Mouse (Mus musculus) spleen, adult 2 months (tissue): ENCODE results near the gene Rasl11a. TPM values are rescaled to one million over a fixed set of nuclear protein-coding genes. Genes with fewer than 3 reads are reported as not detected.
A peak's percentile ranks its signal among the peaks of the same experiment; 100 is the strongest.

Source experiments
- DNase-seq, 2 experiments: peaks; one replicate each; pipeline versions ENCODE4 v3.0.0 to v3.0.0-alpha.2; 2012 to 2021; ENCODE audit warnings: low spot score in 2 of 2, low read depth in 1 of 2
- H3K27ac ChIP-seq: fragments of 200-500 bp; 2 replicates; pipeline ENCODE4 v1.5.1; 2012; ENCODE audit warnings: low read length, inconsistent platforms; ENCODE audit not compliant: insufficient read depth
- H3K27me3 ChIP-seq: fragments of 200-500 bp; 2 replicates; pipeline ENCODE4 v1.6.1; 2012; ENCODE audit warnings: mild to moderate bottlenecking, moderate library complexity, low read length, inconsistent platforms; ENCODE audit not compliant: control insufficient read depth, insufficient read depth
- H3K36me3 ChIP-seq: fragments of 200-500 bp; 2 replicates; pipeline ENCODE4 v1.6.1; 2012; ENCODE audit warnings: mild to moderate bottlenecking, low read length, inconsistent platforms; ENCODE audit not compliant: control insufficient read depth, insufficient read depth
- H3K4me1 ChIP-seq: fragments of 200-500 bp; 2 replicates; pipeline ENCODE4 v1.6.1; 2011; ENCODE audit warnings: inconsistent platforms; ENCODE audit not compliant: control insufficient read depth, insufficient read depth, insufficient read length
- H3K4me3 ChIP-seq: fragments of 200-500 bp; 2 replicates; pipeline ENCODE4 v1.5.1; 2011; ENCODE audit warnings: mild to moderate bottlenecking, inconsistent platforms; ENCODE audit not compliant: insufficient read depth, insufficient read length; ENCODE audit errors: extremely low read depth
- CTCF ChIP-seq: fragments of 200-500 bp; IDR thresholded peaks from 2 replicates; pipeline ENCODE4 v1.5.1; 2011; ENCODE audit warnings: mild to moderate bottlenecking, inconsistent platforms; ENCODE audit not compliant: insufficient read depth, insufficient read length, insufficient replicate concordance; ENCODE audit errors: extremely low read depth
- POLR2A ChIP-seq: fragments of 200-500 bp; IDR thresholded peaks from 2 replicates; pipeline ENCODE4 v1.6.1; 2011; ENCODE audit warnings: low read depth, low read length, inconsistent platforms
- WGBS: fragments of 180-500 bp; shearing (Covaris S2); methylation state at CpG from one replicate; pipeline ENCODE4 v1.1.7; 2018; 5-methylcytosine and 5-hydroxymethylcytosine counted together
- polyA plus RNA-seq: library from polyadenylated mRNA; depleted of rRNA; stranded (reverse); fragments of >200 nt; gene quantifications from 2 replicates; pipeline ENCODE4 v1.2.3, GENCODE M21; 2012

Rasl11a gene
- polyA plus RNA-seq, 1 experiment, result 8.2 TPM

DNA sequence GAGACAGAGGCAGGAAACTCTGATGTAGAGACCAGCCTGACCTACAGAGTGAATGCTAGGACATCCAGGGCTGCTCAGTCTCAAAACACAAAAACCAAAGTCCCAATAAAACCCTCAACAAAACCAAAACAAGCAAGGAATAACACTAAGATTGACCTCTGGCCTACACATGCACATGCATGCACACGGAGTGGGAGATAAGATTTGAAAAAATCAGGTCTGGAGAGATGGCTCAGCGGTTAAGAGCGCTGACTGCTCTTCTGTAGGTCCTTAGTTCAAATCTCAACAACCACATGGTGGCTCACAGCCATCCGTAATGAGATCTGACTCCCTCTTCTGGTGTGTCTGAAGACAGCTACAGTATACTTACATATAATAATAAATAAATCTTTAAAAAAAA, 4.4 kb upstream of the Rasl11a start:
- no peak for TF ChIP-seq POLR2A
- no peak for TF ChIP-seq CTCF
- WGBS, result 85% methylated on average over 4 of the region's 4 CpGs
- no peak overlapping the region for H3K27ac ChIP-seq
- H3K27me3 ChIP-seq, result peaks cover 6% of the 10 kb centered on the region; the same call in 1 of the 2 replicates
- DNase-seq, result no peak
- H3K4me3 ChIP-seq, result no peak overlapping the region
- peaks cover 8% of the 10 kb centered on the region for H3K4me1 ChIP-seq
- peaks cover 14% of the 10 kb centered on the region for H3K36me3 ChIP-seq

DNA sequence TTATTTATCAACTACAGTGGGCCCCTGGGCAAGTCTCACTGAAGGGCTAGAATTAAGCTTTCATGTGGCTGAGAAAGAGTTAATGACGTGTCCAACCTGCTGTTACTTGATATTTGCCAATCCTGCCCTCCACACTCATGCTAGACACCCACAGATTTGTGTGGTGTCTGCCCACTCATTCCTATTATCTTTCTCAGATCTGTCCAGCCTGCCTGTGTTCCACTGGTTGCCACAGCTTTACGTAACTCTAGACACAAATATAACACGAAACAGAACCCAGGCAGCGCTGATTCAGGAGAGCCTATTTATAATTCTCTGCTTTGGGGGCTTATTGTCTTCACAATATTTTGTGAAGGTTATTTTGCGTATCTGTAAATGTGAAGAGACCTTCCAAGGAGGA, 3.6 kb upstream of the Rasl11a start:
- Histone ChIP-seq H3K27ac (no peak overlapping the region), H3K36me3 (peaks cover 10% of the 10 kb centered on the region), H3K4me1 (peaks cover 8% of the 10 kb centered on the region), H3K27me3 (peaks cover 9% of the 10 kb centered on the region), H3K4me3 (no peak overlapping the region)
- DNase-seq, result no peak
- TF ChIP-seq POLR2A (no peak), CTCF (no peak)
- 80% methylated on average over 5 of the region's 5 CpGs for WGBS

DNA sequence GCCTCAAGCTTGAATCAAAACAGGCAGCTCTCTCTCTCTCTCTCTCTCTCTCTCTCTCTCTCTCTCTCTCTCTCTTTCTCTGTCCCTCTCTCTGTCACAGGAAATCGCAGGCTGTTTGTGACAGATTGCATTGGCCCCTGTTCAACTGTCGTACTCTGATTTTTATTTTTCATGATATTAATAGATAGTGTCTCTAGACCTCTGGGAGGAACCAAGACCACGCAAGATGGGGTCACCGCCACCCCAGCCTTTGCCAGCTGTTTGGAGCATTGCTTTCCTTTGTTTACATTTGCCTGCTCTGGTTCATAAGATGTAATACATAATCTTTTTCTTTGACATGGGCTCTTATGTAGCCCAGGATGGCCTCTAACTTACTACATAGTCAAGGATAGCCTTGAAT, 2.9 kb upstream of the Rasl11a start:
- Histone ChIP-seq H3K4me3 (no peak overlapping the region), H3K4me1 (peaks cover 8% of the 10 kb centered on the region), H3K27me3 (peaks cover 9% of the 10 kb centered on the region), H3K27ac (no peak overlapping the region), H3K36me3 (peaks cover 5% of the 10 kb centered on the region; the same call in 1 of the 2 replicates)
- 80% methylated on average over 4 of the region's 4 CpGs for WGBS
- TF ChIP-seq POLR2A (no peak), CTCF (no peak)
- DNase-seq, result no peak

DNA sequence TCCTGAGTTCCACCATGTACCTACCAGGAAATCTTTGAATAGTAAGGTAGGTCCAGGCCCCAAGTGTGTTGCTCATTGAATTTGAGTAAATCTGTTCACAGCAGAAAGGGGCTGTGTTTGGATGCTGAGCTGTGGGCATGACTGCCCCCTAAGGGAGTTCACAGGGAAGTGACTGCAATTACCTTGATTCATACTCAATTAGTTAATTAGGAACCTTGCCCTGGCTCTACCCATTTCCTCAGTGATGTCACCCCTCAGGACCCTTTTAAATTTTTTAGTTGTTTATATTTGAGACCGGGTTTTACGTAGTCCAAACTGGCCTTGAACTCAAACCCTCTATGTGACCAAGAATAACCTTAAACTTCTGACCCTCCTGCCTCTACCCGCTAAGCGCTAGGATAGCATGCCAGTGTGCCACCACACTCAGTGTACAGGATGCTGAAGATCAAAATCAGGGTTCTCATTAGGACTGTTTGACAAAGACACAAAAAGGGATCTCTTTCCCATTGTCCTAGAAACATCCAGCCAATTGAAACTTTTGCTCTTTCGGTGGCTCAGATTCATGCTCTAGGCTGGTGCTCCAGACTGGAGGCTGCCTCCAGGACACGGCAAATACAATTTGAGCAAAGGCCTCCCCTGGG, 450 bp upstream of the Rasl11a start:
- Histone ChIP-seq H3K27ac (peak overlapping the region; percentile 23; the same call in 1 of the 2 replicates), H3K27me3 (peaks cover 9% of the 10 kb centered on the region), H3K36me3 (no peaks in the 10 kb centered on the region), H3K4me1 (peaks cover 8% of the 10 kb centered on the region), H3K4me3 (peak overlapping the region; percentile 54; the same call in 1 of the 2 replicates)
- 22% methylated on average over 6 of the region's 6 CpGs for WGBS
- DNase-seq, result no peak
- no peak for TF ChIP-seq POLR2A
- TF ChIP-seq CTCF, result peak; percentile 27; the same call in 1 of the 2 replicates

DNA sequence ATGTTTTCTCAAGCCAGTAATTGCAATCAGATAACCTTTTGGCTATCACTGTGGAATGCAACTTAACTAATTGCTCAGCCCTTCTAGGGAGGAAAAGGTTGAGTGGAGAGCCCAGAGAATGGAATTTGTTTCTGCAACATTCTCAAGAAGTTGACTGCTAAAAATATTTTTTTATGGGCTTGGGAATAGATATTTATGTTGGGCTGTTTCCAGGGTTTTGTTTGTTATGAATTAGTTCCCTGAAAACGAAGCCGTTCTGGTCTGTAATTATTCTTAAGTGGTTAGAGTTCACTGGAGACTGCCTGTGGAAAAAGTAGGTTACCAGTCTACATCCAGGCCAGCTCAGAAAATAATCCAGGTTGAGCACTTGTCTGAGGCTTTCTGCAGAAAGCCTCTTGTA, 1.6 kb downstream of the Rasl11a start:
- Histone ChIP-seq H3K27me3 (peaks cover 9% of the 10 kb centered on the region), H3K27ac (peak overlapping the region; percentile 46; the same call in 1 of the 2 replicates)
- WGBS, result 85% methylated on average over 2 of the region's 2 CpGs

DNA sequence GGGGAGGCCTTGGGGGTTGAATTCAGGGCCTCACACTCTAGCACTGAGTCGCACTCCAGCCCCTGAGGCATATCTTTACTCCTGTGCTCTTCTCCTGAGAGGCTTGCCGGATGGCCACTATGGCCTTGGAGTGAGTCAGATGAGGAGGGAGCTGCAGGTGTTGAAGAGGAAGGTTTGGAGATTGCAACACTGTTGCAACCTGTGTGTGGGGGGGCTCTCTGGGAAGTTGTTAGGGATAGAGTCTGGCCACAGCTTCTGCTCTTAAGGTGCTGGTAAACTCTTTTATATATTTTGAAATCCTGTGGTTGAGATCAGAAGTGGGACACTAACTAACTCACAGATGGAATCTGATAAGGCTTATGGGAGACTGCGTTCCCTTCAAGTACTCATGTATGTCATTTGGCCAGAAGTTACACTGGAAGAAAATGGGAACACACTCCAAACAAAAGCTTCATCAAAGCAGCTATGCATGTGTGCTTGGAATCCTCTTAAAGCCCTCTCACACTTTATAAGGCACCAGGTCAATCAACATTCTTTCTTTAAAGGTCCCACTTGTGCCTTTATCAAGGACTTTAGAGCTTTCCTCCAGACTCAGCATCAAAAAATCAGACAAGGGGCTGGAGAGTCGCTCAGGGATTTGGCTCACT, 4.2 kb downstream of the Rasl11a start:
- Histone ChIP-seq H3K27me3 (peaks cover 9% of the 10 kb centered on the region), H3K4me3 (no peak overlapping the region), H3K4me1 (peaks cover 8% of the 10 kb centered on the region), H3K27ac (no peak overlapping the region), H3K36me3 (no peaks in the 10 kb centered on the region)
- TF ChIP-seq POLR2A (no peak), CTCF (no peak)
- DNase-seq, result no peak
- WGBS, result 84% methylated on average over 4 of the region's 4 CpGs

More for the DNA sequence above, 1.6 kb downstream of the Rasl11a start:
- Histone ChIP-seq H3K36me3 (no peaks in the 10 kb centered on the region), H3K4me1 (peaks cover 8% of the 10 kb centered on the region), H3K4me3 (no peak overlapping the region)
- TF ChIP-seq POLR2A (no peak), CTCF (no peak)
- DNase-seq, result no peak

DNA sequence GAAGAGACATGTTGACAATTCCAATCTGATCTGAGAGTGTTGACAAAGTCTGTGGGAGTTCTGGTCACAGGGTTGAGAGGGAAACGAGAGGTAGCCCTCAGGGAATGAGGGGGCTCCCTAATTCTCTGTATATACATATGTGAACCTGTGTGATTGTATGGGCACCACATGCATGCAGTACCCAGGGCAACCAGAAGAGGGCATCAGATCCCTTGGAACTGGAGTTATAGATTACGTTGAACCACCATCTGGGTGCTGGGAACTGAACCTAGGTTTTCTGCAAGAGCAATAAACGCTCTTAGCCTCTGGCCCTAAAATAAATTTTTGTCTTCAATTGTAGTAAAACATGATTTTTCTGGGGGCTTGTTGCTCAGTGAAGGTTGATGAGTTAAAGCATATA, 11.2 kb downstream of the Rasl11a start:
- Histone ChIP-seq H3K27ac (no peak overlapping the region), H3K4me3 (no peak overlapping the region), H3K27me3 (no peaks in the 10 kb centered on the region), H3K36me3 (no peaks in the 10 kb centered on the region), H3K4me1 (peaks cover 3% of the 10 kb centered on the region; the same call in 1 of the 2 replicates)
- TF ChIP-seq CTCF, result no peak
- no peak for TF ChIP-seq POLR2A
- 95% methylated on average over 3 of the region's 3 CpGs for WGBS
- no peak for DNase-seq
